Mouse (Mus musculus): ENCODE data around the gene Irgm2. TPM values are rescaled to one million over a fixed set of nuclear protein-coding genes. Genes with fewer than 3 reads are reported as not detected.
A peak's percentile ranks its signal among the peaks of the same experiment; 100 is the strongest.
"Not testable (repeated sequence)": the region's sequence is repeated elsewhere in the genome, so short reads cannot be mapped to it uniquely, and the experiment has no call there.

The Irgm2 gene
- total RNA-seq, 2 experiments from 2014 or later: 1.3 to 2.1 TPM

- DNase-seq (ENCODE audit: extremely low spot score in 1 of 2, low spot score in 1 of 2): no peak
These were observed 12.3 kb downstream of the Irgm2 start for GRCm38 (mm10) chr11:58211682-58212067.

GRCm38 (mm10) chr11:58213673-58214342 is 14.4 kb downstream of the Irgm2 start:
- DNase-seq (ENCODE audit: extremely low spot score in 1 of 2, low spot score in 1 of 2): no peak

- peak in 1 of 2 experiments; percentile 16 for DNase-seq (ENCODE audit: extremely low spot score in 1 of 2, low spot score in 1 of 2)
These were observed 15.1 kb downstream of the Irgm2 start for GRCm38 (mm10) chr11:58214391-58215048.

- DNase-seq (ENCODE audit: extremely low spot score in 1 of 2, low spot score in 1 of 2): not testable (repeated sequence)
These were observed 15.6 kb downstream of the Irgm2 start for GRCm38 (mm10) chr11:58215049-58215430.

GRCm38 (mm10) chr11:58215814-58216213 is 16.4 kb downstream of the Irgm2 start:
- DNase-seq (ENCODE audit: extremely low spot score in 1 of 2, low spot score in 1 of 2): no peak

- DNase-seq (ENCODE audit: extremely low spot score in 1 of 2, low spot score in 1 of 2): no peak
These were observed 17.4 kb downstream of the Irgm2 start for GRCm38 (mm10) chr11:58216823-58217222.

GRCm38 (mm10) chr11:58223751-58224150 is 24.3 kb downstream of the Irgm2 start:
- DNase-seq (ENCODE audit: extremely low spot score in 1 of 2, low spot score in 1 of 2): no peak

GRCm38 (mm10) chr11:58224313-58224712 is 24.9 kb downstream of the Irgm2 start:
- DNase-seq (ENCODE audit: extremely low spot score in 1 of 2, low spot score in 1 of 2): no peak

- DNase-seq (ENCODE audit: extremely low spot score in 1 of 2, low spot score in 1 of 2): not testable (repeated sequence)
These were observed 25.5 kb downstream of the Irgm2 start for GRCm38 (mm10) chr11:58224872-58225271.

GRCm38 (mm10) chr11:58225655-58226054 is 26.2 kb downstream of the Irgm2 start:
- DNase-seq (ENCODE audit: extremely low spot score in 1 of 2, low spot score in 1 of 2): peak; percentile 49 to 70

- DNase-seq (ENCODE audit: extremely low spot score in 1 of 2, low spot score in 1 of 2): no peak
These were observed 27.0 kb downstream of the Irgm2 start for GRCm38 (mm10) chr11:58226425-58226824.

- not testable (repeated sequence) for DNase-seq (ENCODE audit: extremely low spot score in 1 of 2, low spot score in 1 of 2)
These were observed 28.6 kb downstream of the Irgm2 start for GRCm38 (mm10) chr11:58228021-58228420.

GRCm38 (mm10) chr11:58230396-58230910 is 31.0 kb downstream of the Irgm2 start:
- no peak for DNase-seq (ENCODE audit: extremely low spot score in 1 of 2, low spot score in 1 of 2)

GRCm38 (mm10) chr11:58231156-58231555 is 31.7 kb downstream of the Irgm2 start:
- no peak for DNase-seq (ENCODE audit: extremely low spot score in 1 of 2, low spot score in 1 of 2)

- not testable (repeated sequence) for DNase-seq (ENCODE audit: extremely low spot score in 1 of 2, low spot score in 1 of 2)
These were observed 35.1 kb downstream of the Irgm2 start for GRCm38 (mm10) chr11:58234551-58234950.

GRCm38 (mm10) chr11:58235152-58235551 is 35.7 kb downstream of the Irgm2 start:
- DNase-seq (ENCODE audit: extremely low spot score in 1 of 2, low spot score in 1 of 2): peak in 1 of 2 experiments; percentile 11

GRCm38 (mm10) chr11:58238840-58239791 is 39.7 kb downstream of the Irgm2 start:
- no peak for DNase-seq (ENCODE audit: extremely low spot score in 1 of 2, low spot score in 1 of 2)

GRCm38 (mm10) chr11:58247294-58247693 is 47.9 kb downstream of the Irgm2 start:
- no peak for DNase-seq (ENCODE audit: extremely low spot score in 1 of 2, low spot score in 1 of 2)

GRCm38 (mm10) chr11:58249203-58249981 is 50.0 kb downstream of the Irgm2 start:
- no peak for DNase-seq (ENCODE audit: extremely low spot score in 1 of 2, low spot score in 1 of 2)

- DNase-seq (ENCODE audit: extremely low spot score in 1 of 2, low spot score in 1 of 2): no peak
These were observed 51.1 kb downstream of the Irgm2 start for GRCm38 (mm10) chr11:58250550-58250949.
